Mouse (Mus musculus): ENCODE results near the gene Pak6.

Pak6 gene

DNA sequence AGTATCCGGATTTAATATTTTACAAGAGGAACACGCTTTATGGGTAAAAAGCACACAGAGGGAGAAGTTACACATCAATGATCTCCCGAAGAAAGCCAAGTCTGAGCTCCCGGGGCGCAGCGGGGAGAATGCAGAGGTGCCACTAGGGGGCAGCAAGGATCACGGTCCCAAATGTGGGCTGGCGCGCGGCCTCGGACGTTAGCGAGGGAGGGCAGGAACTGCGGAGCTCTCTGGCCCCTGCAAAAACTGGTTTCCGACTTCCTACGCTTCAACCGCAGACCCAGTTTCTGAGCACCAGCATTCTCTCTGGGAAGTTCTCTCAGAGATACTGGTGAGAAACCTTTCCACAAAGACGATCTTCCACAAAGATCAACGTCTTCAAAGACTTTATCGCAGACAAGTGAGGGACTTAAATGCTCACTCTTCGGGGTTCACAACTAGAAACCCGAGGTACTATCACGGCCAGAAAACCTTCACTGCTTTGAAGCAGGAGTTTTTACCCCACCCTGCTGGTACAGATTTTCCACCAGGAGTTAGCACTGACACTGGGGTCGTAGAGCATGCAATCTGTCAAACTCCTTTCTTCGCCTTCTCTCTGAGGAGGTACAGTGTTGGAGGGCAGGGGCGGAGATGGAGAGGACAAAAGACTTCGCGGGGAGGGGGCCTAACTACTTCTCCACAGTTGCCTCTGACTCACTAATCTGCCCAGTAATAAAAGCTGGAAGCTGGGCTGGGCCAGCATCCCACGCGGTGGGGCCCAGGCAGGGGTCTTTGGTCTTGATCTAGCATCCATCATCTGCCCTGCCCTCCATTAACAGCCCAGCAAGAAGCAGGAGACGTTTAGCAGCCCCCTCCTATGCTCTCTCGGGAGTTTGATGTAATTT, 37.3 kb downstream of the Pak6 start:
- DNase-seq (ENCODE audit: low spot score) = peak; percentile 95

DNA sequence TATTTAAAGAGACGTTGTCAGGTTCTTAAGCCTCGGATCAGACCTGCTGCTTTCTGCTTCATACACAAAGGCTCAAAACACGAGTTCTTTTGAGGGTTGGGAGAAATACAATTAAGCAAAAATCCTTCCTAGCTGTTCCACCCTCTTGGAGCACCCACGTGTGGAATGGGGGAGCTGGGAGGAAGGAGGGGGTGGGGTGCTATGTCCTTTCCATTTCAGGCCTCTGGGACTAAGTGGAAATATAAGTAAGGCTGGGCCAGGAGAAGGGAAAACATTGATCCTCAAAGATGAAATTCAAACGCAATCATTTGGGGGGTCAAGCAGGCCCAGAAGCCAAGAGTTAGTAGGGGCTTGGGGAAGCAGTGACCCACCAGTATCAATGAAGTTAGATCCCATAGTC, 38.1 kb downstream of the Pak6 start:
- DNase-seq (ENCODE audit: low spot score) = no peak

DNA sequence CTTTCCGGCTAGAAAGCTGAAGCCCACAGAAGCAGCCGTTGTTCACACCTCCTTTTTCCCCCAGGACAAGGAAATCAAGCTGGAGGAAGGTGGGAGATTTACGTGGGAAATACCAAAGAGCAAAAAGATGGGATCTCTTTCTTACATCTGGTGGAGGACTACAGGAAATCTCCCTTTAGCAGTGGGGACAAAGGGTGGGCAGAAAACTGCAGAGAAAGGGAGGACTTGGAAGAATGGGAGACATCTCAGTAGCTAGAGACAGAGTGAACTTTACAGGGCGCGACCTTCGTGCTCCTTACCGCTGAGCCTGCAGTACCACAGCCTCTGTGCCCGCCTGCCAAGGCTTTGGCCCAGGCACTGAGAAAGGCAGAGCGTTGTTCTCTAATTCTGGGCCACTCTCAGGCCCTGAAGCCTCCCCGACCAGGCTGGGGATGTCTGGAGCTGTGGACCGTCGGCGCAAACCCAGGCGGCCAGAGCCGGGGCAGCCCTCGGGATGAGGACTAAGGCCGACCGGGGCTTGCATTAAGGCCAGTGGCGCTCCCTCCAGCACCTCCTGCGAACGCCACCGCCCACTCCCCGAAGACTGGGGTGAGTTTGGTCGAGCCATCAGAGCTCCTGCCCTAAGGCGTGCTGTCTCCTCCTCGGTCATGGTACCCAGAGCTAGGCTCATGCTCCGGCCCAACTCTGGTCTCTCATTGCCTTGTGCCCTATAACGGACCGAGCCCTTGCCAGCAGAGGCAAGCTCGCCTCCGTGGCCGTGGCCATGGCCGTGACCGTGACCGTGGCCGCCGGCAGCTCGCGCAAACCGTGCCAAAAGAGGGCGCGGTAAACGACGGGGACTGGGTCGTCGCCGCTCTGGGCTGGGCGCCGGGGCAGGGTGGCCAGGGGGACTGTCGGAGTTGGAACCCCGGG, 39.1 kb downstream of the Pak6 start:
- DNase-seq (ENCODE audit: low spot score) = no peak

DNA sequence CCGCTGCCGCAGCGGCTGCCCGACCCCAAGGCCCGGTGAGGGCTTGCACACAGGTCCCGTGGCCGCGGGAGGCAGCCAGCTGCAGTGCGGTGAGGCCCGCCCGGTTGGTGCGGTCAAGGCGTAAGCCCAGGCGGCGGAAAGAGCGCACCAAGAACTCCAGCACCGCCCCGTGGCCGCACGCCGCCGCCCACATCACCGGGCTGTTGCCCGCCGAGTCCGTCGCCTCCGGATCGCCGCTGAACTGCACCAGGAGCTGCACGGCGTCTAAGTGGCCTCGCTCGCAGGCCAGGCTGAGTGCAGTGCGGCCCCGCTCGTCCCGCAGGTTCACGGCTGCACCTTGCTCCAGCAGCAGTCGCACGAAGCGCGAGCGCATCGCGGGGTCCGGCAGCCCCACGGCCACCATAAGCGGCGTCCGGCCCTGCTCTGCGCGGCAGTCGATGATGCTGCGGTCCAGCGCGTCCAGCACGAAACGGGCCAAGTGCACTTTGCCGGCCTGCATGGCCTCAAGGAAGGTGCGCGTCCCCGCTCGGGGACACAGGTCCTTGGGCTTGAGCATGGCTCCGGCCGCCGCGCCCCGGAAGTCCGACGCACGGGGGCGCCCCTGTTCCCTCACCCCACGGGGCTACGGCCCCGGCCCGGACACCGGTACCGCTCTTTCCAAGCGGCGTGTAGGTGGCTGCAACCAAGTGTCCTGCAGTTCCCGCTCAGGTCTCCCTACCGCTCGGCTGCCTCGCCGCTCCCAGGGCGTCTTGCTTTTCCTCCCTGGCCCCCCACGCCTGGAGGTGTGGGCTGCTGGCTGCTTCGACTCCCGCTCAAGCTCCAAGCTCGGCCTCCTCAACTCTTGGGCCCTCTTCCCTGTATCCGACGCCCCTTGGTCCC, 40.0 kb downstream of the Pak6 start:
- peak; percentile 69 for DNase-seq (ENCODE audit: low spot score)

DNA sequence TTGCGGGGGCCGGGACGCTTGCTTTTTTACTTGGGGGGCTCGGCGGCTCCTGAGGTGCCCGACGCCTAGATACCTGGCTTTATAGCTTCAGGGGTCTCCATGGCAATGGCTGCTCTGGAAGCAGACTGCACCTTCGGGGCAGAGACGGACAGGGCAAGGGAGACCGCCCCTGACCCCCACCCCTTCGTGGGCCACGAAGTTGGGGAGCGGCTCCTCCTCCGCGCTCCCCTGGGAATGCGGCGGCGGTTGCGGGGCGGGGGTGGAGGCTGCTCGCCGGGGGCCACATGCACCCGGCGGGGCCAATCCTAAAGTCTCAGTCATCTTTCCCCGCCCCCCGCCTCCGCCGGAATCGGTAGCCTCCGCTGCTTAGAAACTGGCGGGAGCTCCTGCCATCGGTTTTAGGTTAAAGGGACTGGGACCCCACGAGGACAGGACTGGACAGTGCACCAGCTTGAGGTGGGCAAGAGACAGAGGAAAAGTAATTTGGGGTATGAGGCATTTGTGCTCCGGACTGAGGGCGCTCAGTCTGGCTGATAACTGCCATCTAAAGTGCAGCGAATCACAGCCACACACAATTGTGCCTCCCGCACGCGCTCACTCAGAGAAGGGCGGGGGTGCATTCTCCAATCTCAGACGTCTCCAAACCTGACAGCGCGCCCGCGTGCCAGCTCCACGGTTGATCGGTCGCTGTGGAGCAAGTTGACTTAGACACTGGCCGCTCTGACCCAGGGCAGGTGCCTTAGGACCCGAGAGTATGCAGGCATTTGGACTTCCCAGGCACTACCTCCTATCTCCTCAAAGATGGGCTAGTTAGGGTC, 41.0 kb downstream of the Pak6 start, which contains the start of gene Ankrd63:
Gene Ankrd63, minus strand, starts transcription at position 51 of the 818 bp plus-strand sequence.
- peak; percentile 62 for DNase-seq (ENCODE audit: low spot score)

DNA sequence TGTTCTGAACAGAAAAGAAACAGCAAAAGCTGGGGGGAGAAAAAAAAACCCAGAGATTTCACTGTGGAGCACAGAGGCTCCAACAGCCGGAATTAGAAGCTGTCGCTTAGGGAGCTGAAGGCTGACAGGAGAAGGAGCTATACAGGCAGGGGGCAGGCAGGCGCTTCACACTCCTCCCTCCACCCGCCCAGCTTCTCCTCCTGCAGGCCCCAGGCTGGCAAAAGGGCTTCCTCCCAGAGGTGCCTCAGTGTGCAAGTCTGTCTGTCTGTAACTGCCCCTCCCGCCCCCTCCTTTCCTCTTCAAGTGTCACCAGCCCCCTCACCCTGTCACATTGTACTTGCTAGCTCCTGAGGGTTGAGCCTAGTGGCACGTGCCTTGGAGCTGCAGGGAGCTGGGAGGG, 43.3 kb downstream of the Pak6 start:
- no peak for DNase-seq (ENCODE audit: low spot score)

DNA sequence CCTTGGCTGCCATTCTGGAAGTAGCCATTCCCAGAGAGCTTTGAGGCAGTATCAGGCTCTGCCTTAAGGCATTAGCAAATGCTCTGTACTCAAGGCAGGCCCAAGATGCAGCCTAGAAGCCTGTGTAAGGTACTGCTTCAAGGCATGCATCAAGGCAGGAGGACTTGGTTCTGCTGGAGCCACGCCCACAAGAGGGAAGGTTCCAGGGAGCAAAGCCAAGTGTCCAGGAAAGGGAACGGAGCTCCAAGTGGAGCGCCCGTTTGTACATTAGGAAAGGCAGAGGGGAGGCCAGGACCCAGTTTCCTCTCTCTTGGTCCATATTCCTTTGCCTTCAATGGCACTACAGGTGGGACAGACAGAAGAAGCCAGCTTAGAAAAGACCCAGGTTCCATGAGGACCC, 45.4 kb downstream of the Pak6 start:
- DNase-seq (ENCODE audit: low spot score) = no peak

DNA sequence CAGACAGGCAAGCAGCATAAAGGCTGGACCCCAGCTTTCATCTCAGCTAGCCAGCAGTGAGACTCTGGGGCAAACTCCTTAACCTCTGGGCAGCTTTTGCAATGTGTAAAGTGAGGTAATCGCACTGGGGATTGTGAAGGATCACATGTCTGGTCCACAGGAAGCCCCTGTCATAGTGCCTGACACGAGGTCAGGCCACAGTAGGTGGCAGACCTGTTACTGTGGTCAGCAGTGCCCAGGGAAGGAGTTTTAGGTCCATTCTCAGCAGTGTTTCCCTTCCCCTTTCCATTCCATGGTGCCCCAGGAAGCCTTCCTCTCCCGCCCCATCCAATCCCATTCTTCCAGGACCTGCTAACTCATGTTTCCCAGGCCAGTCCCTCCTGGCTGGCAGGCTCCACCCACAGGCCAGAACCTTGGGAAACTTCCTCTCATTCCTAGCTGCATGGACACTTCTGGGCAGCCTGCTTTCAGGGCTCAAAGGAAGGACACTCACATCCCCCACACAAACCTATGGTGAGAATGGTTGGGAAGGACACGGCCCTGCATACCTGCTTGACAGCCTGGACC, 46.6 kb downstream of the Pak6 start:
- no peak for DNase-seq (ENCODE audit: low spot score)

DNA sequence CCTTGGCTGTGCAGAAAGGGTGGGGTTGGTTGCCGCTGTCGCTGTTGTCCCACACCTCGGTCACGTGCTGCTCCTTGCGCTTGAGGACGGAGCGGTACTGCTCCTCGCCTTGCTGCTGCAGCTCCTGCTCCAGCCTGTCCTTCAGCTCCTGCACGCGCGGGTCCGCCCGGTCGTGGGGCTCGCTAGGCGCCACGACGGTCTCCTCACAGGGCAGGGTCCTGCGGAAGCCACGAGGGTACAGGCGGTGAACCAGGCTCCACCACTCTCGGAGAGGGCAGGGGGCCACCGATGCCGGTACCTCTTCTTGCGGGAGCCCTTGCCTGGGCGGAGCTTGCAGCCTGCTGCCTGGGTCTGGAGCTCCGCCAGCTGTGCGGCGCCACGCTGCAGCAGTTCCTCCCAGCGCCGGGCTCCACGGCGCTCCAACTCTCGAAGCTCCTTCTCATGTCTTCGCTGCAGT, 48.0 kb downstream of the Pak6 start:
- DNase-seq (ENCODE audit: low spot score) = peak; percentile 77

DNA sequence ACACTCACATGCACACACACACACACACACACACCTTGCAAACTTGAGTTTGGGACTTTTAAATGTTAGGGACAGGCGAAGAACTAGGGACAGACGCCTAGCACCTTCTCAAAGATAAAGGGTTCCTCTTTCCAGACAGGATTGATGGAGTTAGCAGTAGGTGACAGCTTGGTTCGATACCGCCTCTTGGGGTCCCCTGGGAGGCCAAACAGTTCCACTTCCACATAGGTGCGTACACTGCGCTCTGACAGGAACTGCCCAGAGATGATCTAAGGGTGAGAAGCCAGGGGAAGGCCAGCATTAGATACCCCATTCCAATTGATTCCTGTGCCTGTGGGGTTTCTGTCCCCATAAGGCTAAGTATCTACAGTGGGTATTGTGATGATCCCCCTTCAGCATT, 50.5 kb downstream of the Pak6 start:
- no peak for DNase-seq (ENCODE audit: low spot score)

DNA sequence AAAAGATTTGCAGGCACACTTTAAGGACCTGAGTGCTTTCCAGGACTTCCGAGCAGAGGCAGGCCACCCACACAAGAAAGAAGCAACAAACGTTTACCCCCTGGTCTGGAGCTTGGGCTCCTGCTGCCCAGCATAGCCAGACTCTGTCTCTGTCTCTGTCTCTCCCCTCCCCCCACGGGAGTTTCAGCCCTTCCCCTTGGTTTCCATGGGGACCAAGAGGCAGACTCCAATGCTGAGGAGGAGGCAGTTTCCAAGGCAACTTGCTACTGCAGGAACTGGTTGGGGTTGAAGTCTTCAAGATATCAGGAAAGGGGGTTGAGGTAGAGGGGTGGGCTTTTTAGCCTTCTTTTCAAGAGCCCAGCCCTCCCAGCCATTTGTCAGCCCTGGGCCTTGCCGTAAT, 51.1 kb downstream of the Pak6 start:
- no peak for DNase-seq (ENCODE audit: low spot score)

DNA sequence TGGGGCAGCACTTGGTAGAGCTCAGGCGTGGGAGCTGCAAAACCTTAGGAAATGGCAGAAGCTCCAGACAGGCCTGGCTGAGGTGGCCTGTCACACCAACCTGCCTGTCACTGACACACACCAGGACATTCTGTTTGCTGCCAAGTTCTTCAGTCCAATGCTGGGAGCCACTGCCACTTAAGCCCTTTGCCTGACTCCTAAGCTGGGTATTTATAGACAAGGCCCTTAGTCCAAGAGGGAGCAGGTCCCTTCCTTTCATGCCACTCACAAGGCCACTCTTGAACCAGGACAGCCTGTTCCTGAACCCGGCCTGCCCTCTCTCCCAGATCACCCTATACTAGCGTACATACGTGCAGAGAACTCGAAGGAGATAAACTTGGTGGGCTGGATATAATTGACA, 53.6 kb downstream of the Pak6 start:
- peak; percentile 22 for DNase-seq (ENCODE audit: low spot score)

DNA sequence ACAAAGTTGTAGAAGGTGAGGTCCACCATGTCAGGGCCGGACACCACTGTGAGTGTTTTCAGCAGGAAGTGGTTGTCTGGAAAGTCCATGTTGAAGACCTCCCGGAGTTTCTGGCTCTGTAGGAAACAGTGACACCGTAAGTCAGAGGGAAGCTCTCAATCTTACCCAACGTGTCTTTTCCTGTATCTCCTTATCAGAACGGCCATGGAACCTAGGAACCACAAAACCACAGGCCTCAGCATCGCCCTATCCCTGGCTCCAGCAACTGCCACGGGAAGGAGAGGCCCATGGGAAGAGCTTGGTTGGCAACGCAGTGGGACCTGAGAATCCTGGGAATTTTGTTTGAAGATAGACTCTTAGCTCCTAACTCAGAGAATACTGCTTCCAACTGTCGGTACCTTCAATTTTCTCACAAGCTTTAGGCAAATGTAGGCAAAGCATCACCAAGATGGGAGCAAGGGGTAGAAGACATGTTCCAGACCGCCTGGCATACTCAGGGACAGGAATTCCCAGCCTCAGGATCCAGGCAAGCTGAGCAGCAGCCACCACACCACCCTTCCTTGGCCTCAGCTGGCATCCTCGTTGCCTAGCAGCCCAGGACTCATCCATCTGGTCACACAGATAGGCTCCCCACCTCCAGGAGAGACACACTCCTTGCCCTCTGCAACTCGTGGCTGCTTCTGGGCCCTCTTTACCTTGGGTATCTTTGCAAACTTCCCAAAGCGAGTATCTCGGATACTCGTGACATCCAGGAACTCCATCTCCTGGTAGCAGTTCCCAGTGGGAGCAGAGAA, 60.8 kb downstream of the Pak6 start:
- DNase-seq (ENCODE audit: low spot score) = peak; percentile 25

DNA sequence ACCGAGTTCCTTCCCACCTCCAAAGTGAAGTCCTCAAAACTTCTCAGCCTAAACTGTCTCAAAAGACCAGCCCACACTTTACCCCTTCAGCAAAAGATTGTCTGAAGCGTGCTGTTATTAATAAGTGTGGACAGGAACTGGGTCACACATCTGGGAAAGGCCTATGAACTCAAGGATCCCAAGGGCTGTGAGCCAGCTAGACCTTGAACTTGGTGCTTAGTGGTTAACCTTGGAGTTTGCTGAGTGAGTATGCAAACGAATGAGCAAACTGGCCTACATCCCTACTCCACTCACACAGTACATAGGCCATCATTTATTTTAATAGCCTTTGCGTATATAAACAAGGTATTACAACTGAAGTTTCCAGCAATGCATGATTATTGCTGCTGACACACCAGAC, 62.4 kb downstream of the Pak6 start:
- DNase-seq (ENCODE audit: low spot score) = no peak

DNA sequence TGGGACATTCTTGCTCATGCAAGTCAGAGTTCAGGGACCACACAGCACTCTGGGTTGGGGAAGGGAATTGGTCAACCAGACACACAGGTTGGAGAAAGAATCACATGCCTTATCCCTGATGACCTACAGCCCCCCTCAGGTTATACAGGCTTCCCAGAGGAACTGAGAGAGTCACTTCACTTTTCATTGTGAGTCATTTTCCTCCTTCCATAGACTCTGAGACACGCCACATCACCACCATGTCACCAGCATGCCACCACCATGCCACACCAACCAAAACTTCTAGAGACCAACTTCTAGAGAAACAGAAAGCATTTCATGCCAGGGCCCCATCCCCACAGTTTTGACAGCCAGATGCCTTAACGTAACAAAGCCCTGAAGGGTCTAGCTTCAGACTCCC, 63.8 kb downstream of the Pak6 start:
- no peak for DNase-seq (ENCODE audit: low spot score)

DNA sequence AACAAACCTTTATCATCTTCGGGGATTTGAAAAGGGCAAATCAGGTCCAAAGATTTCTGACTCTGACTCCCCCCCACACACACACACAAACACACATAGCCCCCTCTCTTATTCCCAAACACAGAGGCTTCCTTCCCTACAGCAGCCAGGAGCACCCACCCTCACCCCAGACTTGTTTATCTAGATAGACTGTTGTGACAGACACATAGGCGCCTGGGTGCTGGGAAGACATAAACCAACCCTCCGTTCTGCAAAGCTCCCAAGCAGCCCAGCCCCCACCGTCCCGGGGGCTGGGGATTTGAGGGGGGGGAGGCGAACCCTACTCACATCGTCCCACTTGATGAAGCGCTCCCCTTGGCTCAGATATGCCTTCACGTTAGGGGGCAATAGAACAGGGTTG, 64.8 kb downstream of the Pak6 start:
- DNase-seq (ENCODE audit: low spot score) = no peak

DNA sequence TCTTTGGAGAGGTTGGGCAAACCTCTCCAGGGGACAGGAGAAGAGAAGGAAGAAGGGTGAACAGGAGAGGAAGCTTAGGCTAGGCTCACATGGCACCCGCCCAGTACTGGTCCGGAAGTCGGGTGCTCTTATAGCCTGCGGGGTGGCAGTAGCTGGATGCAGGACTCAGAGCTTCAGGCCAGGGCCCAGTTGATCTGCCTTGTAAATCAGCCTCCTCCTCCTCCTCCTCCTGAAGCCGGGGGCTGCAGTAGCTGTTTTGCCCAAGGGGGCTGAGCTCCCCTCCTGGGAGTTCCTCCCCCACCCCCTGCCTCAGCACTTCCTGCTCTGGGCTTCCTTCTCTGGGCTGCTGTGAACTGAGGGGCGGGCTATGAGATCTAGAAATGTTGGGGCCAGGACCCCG, 65.2 kb downstream of the Pak6 start, which contains the start of gene Plcb2:
Gene Plcb2, minus strand, starts transcription at position 102 of the 400 bp plus-strand sequence.
- DNase-seq (ENCODE audit: low spot score) = no peak

DNA sequence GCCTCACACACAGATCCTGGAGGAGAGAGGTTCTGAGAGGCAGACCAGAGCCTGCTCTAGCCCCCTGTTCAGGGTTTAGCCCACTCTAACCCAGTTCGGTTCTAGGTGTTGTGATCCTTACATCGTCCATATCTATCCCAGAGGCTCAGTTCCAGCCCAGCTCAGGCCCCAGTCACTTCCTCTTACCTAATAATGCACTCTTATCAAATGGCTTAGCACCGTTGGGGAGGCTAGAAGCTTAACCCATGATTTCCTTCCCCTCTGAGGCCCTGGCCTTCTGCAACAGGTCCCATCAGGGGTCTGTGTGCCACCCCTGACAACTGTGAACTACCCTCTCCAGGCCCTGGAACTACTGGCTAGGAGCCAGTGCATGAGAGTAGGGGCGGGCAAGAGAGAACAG, 66.1 kb downstream of the Pak6 start:
- no peak for DNase-seq (ENCODE audit: low spot score)

DNA sequence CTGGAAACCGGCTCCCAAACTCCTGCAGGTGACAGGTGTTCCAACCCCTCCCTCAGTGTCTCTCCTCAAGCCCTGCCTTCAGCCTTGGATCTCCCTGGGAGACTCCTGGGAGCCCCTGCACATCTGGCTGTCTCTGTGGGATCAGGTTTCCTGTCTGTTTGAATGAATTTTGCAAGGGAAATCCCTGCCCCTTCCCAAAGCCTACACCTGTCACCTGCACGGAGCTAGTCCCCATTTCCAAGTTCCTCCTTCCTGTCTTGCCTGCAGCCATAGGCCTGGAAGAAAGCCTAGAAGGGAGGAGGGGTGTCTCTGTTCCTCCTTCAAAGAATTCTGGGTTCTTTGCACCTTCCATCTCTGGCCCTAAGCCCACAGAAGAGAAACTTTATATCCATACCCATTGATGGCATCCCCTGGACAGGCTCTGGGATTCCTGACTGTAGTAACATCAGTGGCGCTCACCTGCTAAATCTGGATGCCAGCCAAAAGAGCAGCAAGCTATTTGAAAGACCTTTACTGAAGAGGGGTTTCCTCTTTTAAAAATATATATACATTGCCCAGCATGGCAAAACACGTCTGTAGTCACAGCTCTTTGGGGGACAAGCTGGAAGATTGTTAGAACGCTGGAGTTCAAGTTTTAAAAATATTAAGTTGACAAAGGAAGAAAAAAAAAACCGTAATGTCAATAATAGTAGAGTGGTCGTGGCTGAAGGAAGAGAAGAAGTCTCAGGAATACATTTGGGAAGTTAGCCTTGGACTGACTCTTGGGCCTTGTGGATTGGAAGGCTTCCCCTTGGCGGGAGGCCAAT, 66.9 kb downstream of the Pak6 start:
- no peak for DNase-seq (ENCODE audit: low spot score)

All from testis, postnatal 10 days (tissue).